Mouse (Mus musculus) heart, postnatal 36 days (tissue): ENCODE data around the gene Fam213a. TPM values are rescaled to one million over a fixed set of nuclear protein-coding genes. Genes with fewer than 3 reads are reported as not detected.

Source experiments
- DNase-seq, 2 experiments: peaks; one replicate each; pipeline ENCODE4 v3.0.0; 2021 to 2022
- intact Hi-C: fragments of 180-260 bp; cut with DNase I; formaldehyde crosslinking; loops from one replicate; pipeline ENCODE4 v1.15.1; 2025
- total RNA-seq, 2 experiments: library from RNA; stranded (reverse); gene quantifications; 2 replicates each; pipeline ENCODE4 v1.2.3; 2021

The Fam213a gene
- total RNA-seq, 2 experiments from 2014 or later: 18.9 to 20.1 TPM

- no peak for DNase-seq
- intact Hi-C loops: no loop called here
Observed at GRCm38 (mm10) chr14:40947431-40948394, 65.9 kb downstream of the Fam213a start.

DNA sequence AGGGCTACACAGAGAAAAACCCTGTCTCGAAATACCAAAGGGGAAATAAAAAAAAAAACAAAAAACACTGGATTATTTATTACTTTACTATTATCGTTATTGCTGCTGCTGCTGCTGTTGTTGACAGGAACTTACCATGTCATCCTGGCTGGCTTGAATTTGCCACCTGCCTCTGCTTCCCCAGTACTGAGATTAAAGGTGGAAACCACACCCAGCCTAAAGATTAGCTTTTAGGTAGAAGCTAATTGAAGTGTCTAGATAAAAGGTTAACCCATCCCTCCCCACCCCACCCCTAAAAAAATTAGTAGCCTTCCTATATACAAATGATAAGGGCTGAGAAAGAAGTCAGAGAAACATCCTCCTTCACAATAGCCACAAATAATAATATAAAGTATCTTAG is 69.8 kb downstream of the Fam213a start:
- no peak for DNase-seq
- intact Hi-C loops: no loop called here

Other genes with a start within 250 kb of the Fam213a start
- gene Sh2d4b, start 120.5 kb downstream of the Fam213a start, total RNA-seq: under 1 TPM; 0.36 to 0.98 TPM
- gene Tspan14, start 47.0 kb downstream of the Fam213a start, total RNA-seq: 10 to 100 TPM; 14.0 to 15.7 TPM
- not detected for gene Dydc2, start 55.4 kb upstream of the Fam213a start, total RNA-seq
- gene Dydc1, start 59.1 kb upstream of the Fam213a start, total RNA-seq: not detected
- not detected for gene Mat1a, start 91.2 kb upstream of the Fam213a start, total RNA-seq
- gene Sftpa1, start 118.0 kb upstream of the Fam213a start, total RNA-seq: not detected
- gene Mbl1, start 137.7 kb upstream of the Fam213a start, total RNA-seq: not detected
- not detected for gene Sftpd, start 171.4 kb upstream of the Fam213a start, total RNA-seq